Mouse (Mus musculus): ENCODE measurements at regions not wholly inside any gene's neighbourhood (a gene's known extent, or its start where the extent isn't known, plus 50 kb on each side); places are given as distances from the start of the nearest gene placed in this dataset.

GRCm38 (mm10) chr3:128220776-128221550, 324.8 kb upstream of the Fam241a start:
- no peak for TF ChIP-seq CTCF (IDR thresholded peaks at IDR 0.05; ENCODE audit: extremely low read depth, insufficient read length, insufficient replicate concordance, low read depth, low read length)
- TF ChIP-seq POLR2A (IDR thresholded peaks at IDR 0.05; ENCODE audit: low read depth, low read length), result no peak

Measured in small intestine, adult 2 months (tissue).